Mouse (Mus musculus): ENCODE measurements around the gene Theg. TPM values are rescaled to one million over a fixed set of nuclear protein-coding genes. Genes with fewer than 3 reads are reported as not detected.

Theg gene
- total and polyA plus RNA-seq, 2 experiments: not detected

DNA sequence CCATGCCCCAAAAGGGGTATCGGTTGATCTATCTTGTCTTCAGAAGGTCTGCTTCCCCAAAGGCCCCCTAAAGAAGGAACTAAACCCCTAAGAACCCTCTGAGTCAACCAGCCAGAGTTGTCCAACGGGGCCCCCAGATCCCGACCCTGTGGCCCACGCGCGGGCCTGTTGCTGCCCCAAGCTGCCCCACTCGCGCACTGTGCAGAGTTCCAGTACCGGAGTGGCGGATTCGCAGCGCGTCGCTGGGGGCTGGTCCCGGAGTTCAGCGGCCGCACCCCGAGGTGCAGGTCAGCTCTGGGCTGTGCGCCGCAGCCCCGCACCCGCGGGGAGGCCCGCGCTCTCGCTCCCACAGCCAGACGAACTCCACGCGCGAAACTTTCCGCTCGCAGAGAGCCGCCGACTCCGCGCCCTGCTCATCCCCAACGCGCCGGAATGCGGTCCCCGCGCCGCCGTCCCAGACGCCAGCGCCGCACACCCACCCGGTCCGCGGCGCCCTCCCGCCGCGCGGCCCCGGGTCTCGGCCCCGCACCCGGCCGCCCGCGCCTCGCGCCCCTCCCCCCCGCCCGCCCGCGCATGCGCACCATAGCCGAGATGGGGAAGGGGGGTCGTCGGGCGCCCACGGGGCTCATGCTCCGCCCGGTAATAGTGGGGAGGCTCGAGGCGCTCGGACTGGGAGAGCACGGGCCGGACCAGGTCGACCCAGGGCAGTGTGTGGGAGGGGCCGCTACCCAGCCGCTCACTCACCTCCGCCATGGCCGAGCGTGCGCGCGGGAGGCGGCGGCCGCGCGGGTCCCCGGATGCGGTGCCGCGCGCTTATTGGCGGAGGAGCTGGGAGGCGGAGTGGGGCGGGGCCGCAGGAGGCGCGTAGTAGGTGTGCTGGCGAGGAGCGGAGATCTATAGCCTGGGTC, 32.5 kb downstream of the Theg start, which contains the start of gene Mier2:
Mier2 (minus strand) TSS at position 870 of the 908 bp plus-strand sequence.
- peaks cover 5% of the 10 kb centered on the region; the same call in 1 of the 2 replicates for H3K4me1 ChIP-seq (ENCODE audit: control insufficient read depth, insufficient read depth, low read length)
- peak within 1 kb of the TSS; percentile 84 for H3K9ac ChIP-seq (ENCODE audit: low read depth, low read length)
- TF ChIP-seq POLR2A (IDR thresholded peaks at IDR 0.05; ENCODE audit: extremely low read depth, insufficient read depth, low read length) (peak; percentile 45; the same call in 1 of the 2 replicates), CTCF (IDR thresholded peaks at IDR 0.05; ENCODE audit: low read depth, low read length) (no peak)
- no peaks in the 10 kb centered on the region for H3K36me3 ChIP-seq (ENCODE audit: control insufficient read depth, insufficient read depth, low read length)
- H3K27ac ChIP-seq (replicated peaks; ENCODE audit: insufficient read depth, low read depth, low read length): no peak within 1 kb of the TSS; the same call in 1 of the 2 replicates
- WGBS: under 1% methylated on average over 104 of the region's 108 CpGs
- H3K4me3 ChIP-seq (ENCODE audit: insufficient read depth, low read depth, low read length): peak within 1 kb of the TSS; percentile 91
- H3K27me3 ChIP-seq (ENCODE audit: control insufficient read depth, insufficient read depth, low read length): no peaks in the 10 kb centered on the region
- H3K79me2 ChIP-seq (ENCODE audit: control insufficient read depth, insufficient read depth, low read length): peaks cover 10% of the 10 kb centered on the region; the same call in 1 of the 2 replicates
- DNase-seq (ENCODE audit: extremely low read depth, low read depth, low spot score): no peak

DNA sequence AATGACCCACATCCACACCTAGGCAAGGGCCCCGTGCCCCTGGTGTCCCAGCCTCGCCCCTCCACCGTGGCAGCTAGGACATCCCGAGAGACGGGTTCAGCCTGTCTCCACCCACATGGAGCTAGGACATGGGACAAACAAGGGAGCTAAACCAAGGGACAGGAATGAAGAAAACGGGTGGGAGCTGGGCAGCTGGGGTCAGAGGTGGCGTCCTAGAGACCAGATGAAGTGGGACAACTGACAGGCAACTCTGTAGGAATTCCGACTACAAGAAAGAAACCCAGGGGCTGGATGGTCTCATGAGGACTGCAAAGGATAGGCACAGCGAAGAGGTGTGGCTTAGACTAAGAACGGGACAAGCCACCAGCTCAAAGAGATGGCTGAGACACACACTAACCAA, 33.4 kb downstream of the Theg start:
- Histone ChIP-seq H3K36me3 (ENCODE audit: control insufficient read depth, insufficient read depth, low read length) (no peaks in the 10 kb centered on the region), H3K4me3 (ENCODE audit: insufficient read depth, low read depth, low read length) (no peak overlapping the region), H3K27ac (replicated peaks; ENCODE audit: insufficient read depth, low read depth, low read length) (no peak overlapping the region), H3K27me3 (ENCODE audit: control insufficient read depth, insufficient read depth, low read length) (no peaks in the 10 kb centered on the region), H3K79me2 (ENCODE audit: control insufficient read depth, insufficient read depth, low read length) (peaks cover 10% of the 10 kb centered on the region; the same call in 1 of the 2 replicates), H3K4me1 (ENCODE audit: control insufficient read depth, insufficient read depth, low read length) (peaks cover 5% of the 10 kb centered on the region; the same call in 1 of the 2 replicates), H3K9ac (ENCODE audit: low read depth, low read length) (no peak overlapping the region)
- 41% methylated on average over 10 of the region's 10 CpGs for WGBS
- no peak for DNase-seq (ENCODE audit: extremely low read depth, low read depth, low spot score)
- TF ChIP-seq POLR2A (IDR thresholded peaks at IDR 0.05; ENCODE audit: extremely low read depth, insufficient read depth, low read length) (no peak), CTCF (IDR thresholded peaks at IDR 0.05; ENCODE audit: low read depth, low read length) (no peak)

DNA sequence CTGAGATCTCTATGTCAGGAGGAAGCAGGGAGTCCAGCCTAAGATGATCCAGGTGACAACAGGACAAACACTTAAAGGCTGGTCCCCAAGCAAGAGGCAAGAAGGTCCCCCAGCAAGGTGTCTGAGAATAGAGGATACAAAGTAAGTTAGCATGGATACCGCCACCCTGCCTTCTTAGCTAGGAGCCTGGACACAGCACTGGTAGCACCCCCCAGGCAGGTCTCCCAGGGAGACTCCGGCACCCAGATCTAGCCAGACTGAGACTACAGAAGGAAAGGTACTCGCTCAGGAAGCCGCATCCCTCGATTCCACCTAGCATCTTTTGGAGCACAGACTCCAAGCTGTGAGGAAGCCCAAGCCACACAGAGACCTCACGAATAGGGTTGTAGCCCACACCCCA, 34.0 kb downstream of the Theg start:
- no peak for DNase-seq (ENCODE audit: extremely low read depth, low read depth, low spot score)
- no peaks in the 10 kb centered on the region for H3K36me3 ChIP-seq (ENCODE audit: control insufficient read depth, insufficient read depth, low read length)
- no peak overlapping the region for H3K27ac ChIP-seq (replicated peaks; ENCODE audit: insufficient read depth, low read depth, low read length)
- WGBS: 88% methylated on average over 6 of the region's 6 CpGs
- TF ChIP-seq CTCF (IDR thresholded peaks at IDR 0.05; ENCODE audit: low read depth, low read length) (no peak), POLR2A (IDR thresholded peaks at IDR 0.05; ENCODE audit: extremely low read depth, insufficient read depth, low read length) (no peak)
- no peak overlapping the region for H3K9ac ChIP-seq (ENCODE audit: low read depth, low read length)
- H3K4me3 ChIP-seq (ENCODE audit: insufficient read depth, low read depth, low read length): no peak overlapping the region
- H3K79me2 ChIP-seq (ENCODE audit: control insufficient read depth, insufficient read depth, low read length): peaks cover 10% of the 10 kb centered on the region; the same call in 1 of the 2 replicates
- peaks cover 5% of the 10 kb centered on the region; the same call in 1 of the 2 replicates for H3K4me1 ChIP-seq (ENCODE audit: control insufficient read depth, insufficient read depth, low read length)
- no peaks in the 10 kb centered on the region for H3K27me3 ChIP-seq (ENCODE audit: control insufficient read depth, insufficient read depth, low read length)

DNA sequence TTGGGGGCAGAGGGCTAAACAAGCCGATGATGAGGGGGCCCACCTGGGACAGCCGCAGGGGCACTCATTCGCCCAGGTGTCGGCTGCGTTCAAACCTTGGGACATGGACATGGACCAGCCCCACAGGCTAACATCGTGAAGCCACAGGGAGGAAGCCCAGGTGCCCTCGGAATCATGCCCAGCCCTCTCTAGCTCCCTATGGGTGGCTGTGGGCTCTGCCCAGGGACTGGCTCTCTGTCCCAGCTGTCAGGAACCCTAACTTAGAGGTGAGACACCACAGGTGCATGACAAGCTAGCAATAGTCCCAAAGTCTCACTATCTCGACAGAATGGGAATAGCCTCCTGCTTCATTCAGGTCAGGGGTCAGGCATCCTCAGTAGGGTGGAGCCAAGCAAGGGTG, 34.6 kb downstream of the Theg start:
- WGBS: 81% methylated on average over 8 of the region's 8 CpGs
- H3K27ac ChIP-seq (replicated peaks; ENCODE audit: insufficient read depth, low read depth, low read length): no peak overlapping the region
- H3K4me1 ChIP-seq (ENCODE audit: control insufficient read depth, insufficient read depth, low read length): peaks cover 5% of the 10 kb centered on the region; the same call in 1 of the 2 replicates
- peaks cover 10% of the 10 kb centered on the region; the same call in 1 of the 2 replicates for H3K79me2 ChIP-seq (ENCODE audit: control insufficient read depth, insufficient read depth, low read length)
- no peaks in the 10 kb centered on the region for H3K27me3 ChIP-seq (ENCODE audit: control insufficient read depth, insufficient read depth, low read length)
- no peak for DNase-seq (ENCODE audit: extremely low read depth, low read depth, low spot score)
- H3K4me3 ChIP-seq (ENCODE audit: insufficient read depth, low read depth, low read length): no peak overlapping the region
- TF ChIP-seq POLR2A (IDR thresholded peaks at IDR 0.05; ENCODE audit: extremely low read depth, insufficient read depth, low read length) (no peak), CTCF (IDR thresholded peaks at IDR 0.05; ENCODE audit: low read depth, low read length) (no peak)
- H3K36me3 ChIP-seq (ENCODE audit: control insufficient read depth, insufficient read depth, low read length): no peaks in the 10 kb centered on the region
- no peak overlapping the region for H3K9ac ChIP-seq (ENCODE audit: low read depth, low read length)

DNA sequence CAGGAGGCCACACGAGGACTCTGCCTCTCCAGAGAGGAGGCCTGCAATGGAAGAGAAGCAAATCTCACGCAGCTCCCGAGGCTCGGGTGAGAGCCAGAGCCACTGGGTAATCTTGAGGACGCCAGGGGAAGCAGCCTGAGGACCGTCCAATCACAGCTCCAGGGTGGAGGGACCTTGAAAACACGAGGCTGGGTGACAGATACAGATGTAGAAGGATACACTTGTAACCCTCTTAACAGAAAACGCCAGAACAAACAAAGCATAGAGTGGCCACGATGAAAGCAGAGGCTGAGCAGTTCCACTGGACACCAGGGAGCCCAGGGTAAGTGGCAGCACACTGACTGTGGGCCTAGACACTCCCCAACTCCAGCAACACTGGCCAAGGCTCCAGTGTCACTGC, 36.8 kb downstream of the Theg start:
- DNase-seq (ENCODE audit: extremely low read depth, low read depth, low spot score): no peak
- Histone ChIP-seq H3K79me2 (ENCODE audit: control insufficient read depth, insufficient read depth, low read length) (peaks cover 10% of the 10 kb centered on the region; the same call in 1 of the 2 replicates), H3K4me1 (ENCODE audit: control insufficient read depth, insufficient read depth, low read length) (peaks cover 5% of the 10 kb centered on the region; the same call in 1 of the 2 replicates), H3K27me3 (ENCODE audit: control insufficient read depth, insufficient read depth, low read length) (no peaks in the 10 kb centered on the region), H3K36me3 (ENCODE audit: control insufficient read depth, insufficient read depth, low read length) (no peaks in the 10 kb centered on the region), H3K9ac (ENCODE audit: low read depth, low read length) (no peak overlapping the region), H3K4me3 (ENCODE audit: insufficient read depth, low read depth, low read length) (no peak overlapping the region), H3K27ac (replicated peaks; ENCODE audit: insufficient read depth, low read depth, low read length) (no peak overlapping the region)
- 80% methylated on average over 9 of the region's 9 CpGs for WGBS
- TF ChIP-seq CTCF (IDR thresholded peaks at IDR 0.05; ENCODE audit: low read depth, low read length) (no peak), POLR2A (IDR thresholded peaks at IDR 0.05; ENCODE audit: extremely low read depth, insufficient read depth, low read length) (no peak)
